Mouse (Mus musculus) cerebellum, postnatal 4 days (tissue): ENCODE data around the gene Cd46.

Experiments
- DNase-seq, 2 experiments: peaks; one replicate each; pipeline ENCODE4 v3.0.0; 2022; ENCODE audit warnings: low spot score in 2 of 2, mixed read lengths in 1 of 2

Cd46 gene

GRCm38 (mm10) chr1:195092220-195092720 is at the start of gene Cd46:
TSS of gene Cd46 (minus strand) at chr1:195092249.
- peak in 1 of 2 experiments; percentile 18 for DNase-seq

- DNase-seq = no peak
Observed at GRCm38 (mm10) chr1:195132070-195132469, 40.0 kb upstream of the Cd46 start.

GRCm38 (mm10) chr1:195131675-195132015 is 39.6 kb upstream of the Cd46 start:
- DNase-seq = no peak

- DNase-seq = peak; percentile 64 to 81
Observed at GRCm38 (mm10) chr1:195130953-195131674, 39.1 kb upstream of the Cd46 start, which contains the start of gene Cr1l. TSS of gene Cr1l (minus strand) at chr1:195131586.

- no peak for DNase-seq
Observed at GRCm38 (mm10) chr1:195130479-195130878, 38.4 kb upstream of the Cd46 start.

GRCm38 (mm10) chr1:195129867-195130266 is 37.8 kb upstream of the Cd46 start:
- DNase-seq = no peak

GRCm38 (mm10) chr1:195114414-195114813 is 22.4 kb upstream of the Cd46 start:
- no peak for DNase-seq

DNA sequence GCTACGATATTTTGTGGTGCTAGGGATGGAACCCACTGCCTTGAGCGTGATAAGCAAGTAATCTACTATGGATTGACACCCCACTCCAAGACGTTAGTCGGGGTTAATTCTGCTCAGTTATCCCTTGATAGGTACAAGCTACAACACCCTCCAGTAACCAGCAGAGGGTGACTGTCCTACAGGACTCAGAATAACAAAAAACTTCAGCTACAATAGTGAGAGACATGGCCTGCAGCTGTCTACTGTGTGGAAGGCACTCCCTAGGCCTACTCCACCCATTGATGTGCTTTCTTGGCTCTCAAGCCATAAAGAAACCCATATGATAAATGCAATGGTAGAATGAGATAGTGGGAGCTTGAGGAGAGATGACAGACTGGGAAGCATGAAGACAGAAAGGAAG is 21.6 kb upstream of the Cd46 start:
- no peak for DNase-seq

GRCm38 (mm10) chr1:195100693-195101092 is 8.6 kb upstream of the Cd46 start:
- DNase-seq = no peak

GRCm38 (mm10) chr1:195098004-195098403 is 6.0 kb upstream of the Cd46 start:
- no peak for DNase-seq

DNA sequence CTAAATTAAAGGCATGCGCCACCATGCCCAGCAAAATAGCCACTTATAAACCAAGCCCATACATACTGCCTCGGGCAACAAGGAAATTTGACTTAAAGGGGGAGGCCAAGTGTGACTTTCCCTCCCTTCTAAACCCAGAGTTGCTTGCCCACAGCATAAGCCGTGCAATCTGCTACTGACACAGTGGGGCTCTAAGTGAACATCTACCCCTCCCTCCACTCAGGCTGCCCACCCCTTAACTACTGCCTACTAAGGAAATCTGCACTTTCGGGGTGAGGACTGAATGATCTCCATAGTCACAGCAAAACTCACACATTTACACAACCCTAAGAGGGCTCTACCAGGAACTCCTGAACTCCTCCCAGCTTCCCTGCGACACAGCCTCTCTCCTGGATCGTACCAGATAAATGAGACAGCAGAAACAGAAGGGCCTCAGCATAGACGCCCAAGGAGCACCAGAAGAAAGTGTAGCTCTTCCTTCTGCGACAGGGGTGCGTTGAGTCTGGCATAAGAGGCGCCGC is 290 bp downstream of the Cd46 start:
- no peak for DNase-seq

GRCm38 (mm10) chr1:195082142-195082541 is 9.9 kb downstream of the Cd46 start:
- no peak for DNase-seq

DNA sequence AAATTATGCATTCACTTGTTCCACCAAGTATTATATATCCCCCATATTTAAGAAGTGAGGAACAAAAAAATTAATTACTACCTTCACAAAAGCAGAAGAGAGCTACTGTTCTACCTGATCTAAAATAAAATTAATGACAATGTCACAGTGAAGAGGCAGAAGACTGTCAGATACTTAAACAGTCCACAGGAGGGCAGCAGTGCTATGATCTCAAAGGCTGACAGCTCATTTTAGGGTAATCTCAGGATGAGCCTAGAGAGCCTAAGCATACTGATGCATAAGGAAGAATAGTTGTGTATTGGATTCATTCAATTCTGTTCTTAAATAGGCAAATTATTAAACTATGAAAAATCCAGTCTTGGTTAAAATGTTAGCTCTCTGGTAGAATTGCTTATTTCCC is 51.6 kb downstream of the Cd46 start:
- DNase-seq = peak in 1 of 2 experiments; percentile 26

DNA sequence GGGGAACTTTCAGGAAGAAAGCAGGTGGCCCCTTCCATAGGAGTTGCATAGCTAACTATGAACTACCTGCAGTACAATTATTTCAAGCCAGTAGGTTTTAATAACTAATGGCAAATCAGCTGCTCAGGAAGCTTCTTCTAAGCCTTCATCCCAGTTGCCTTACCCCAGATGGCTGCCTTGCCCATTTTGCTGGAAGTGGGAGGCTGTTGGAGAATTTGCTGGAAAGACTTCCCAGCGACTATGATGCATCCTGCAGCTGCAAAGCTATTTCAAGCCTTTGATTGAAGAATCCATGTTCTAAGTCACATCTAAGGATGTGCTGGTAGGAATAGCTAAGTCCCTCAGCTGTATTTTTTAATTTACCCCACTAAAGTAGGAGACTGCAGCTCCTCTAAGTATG is 53.7 kb downstream of the Cd46 start:
- no peak for DNase-seq

DNA sequence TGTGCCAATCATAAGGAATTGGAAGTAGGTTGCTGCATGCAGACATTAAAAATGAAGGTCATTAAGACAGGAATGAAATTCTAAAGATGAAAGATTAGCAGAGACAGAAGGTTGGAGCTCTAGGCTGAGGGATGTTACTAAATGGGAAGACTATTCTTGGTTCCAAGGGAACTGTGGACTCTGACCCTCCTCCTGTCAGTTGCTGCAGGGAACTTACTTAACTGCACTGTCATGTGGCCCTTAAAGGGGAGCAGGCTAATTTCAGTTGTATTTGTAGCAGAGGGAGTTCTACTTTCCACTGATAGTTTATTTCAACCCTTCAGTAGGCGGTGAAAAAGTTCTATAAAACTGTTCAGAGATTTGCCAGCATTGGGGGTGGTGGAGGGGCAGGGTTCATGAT is 54.1 kb downstream of the Cd46 start:
- DNase-seq = no peak

- DNase-seq = no peak
Observed at GRCm38 (mm10) chr1:195037483-195037882, 54.6 kb downstream of the Cd46 start.

DNA sequence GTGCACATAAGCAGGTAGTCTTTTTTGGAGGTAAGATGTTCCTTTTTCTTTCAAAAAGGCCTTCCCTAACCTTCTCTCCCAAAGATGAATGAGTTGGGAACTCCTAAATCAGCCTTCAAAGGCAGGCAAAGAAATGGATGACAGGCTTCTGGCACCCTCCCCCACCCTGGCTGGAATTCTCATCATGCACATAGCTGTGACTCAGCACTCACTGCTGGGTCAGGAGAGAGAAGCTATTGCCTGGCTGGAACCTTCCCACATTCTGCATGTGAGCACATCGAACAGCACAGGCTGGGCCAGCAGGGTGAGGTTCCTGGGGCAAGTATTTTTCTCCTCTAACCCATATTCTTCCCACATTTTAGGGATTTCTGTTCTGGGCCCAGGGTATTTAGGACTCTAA is 58.1 kb downstream of the Cd46 start:
- DNase-seq = no peak

GRCm38 (mm10) chr1:195032738-195033137 is 59.3 kb downstream of the Cd46 start:
- DNase-seq = no peak

GRCm38 (mm10) chr1:195031786-195032185 is 60.3 kb downstream of the Cd46 start:
- no peak for DNase-seq

DNA sequence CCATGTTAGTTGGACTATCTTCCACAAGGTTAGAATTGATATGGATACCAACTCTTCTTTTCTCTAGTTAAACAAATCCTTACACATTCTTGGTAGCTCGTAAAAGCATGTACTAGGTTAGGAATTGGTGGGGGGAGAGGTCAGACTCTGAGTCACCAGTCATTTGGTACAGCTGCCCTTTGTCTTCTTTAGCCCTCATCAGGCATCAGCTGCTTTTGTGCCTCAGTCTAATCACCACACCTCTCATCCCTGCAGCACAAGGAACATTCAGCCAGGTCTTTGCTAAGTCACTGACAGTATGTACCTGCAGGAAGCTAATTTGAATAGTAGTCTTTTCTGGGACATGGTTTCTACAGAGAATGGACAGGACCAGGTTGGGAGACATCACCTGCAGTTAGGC is 64.5 kb downstream of the Cd46 start:
- no peak for DNase-seq

DNA sequence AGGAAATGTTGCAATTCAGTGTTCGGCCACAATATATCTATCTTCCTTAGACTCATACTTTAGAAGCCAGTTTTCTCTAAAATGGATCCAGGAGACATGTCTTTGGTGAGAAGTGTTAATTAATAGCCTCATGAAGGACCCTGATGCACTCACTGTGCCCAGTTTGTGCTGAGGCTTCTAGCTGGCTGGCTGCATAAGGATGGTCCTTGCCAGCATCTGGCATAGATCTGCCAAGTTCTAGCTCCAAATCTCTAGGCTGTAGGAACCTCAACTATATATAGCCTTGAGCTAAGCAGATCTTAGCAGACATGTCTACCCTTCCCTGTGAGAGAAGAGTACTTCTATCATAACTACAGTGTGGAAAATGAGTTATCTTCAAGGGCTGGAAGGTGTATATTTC is 68.2 kb downstream of the Cd46 start:
- DNase-seq = no peak

- DNase-seq = no peak
Observed at GRCm38 (mm10) chr1:195021831-195022230, 70.2 kb downstream of the Cd46 start.

- DNase-seq = no peak
Observed at GRCm38 (mm10) chr1:195019062-195019600, 72.9 kb downstream of the Cd46 start.
